Mouse (Mus musculus) midbrain, embryonic 14.5 days (tissue): ENCODE results near the gene Sdc1. TPM values are rescaled to one million over a fixed set of nuclear protein-coding genes. Genes with fewer than 3 reads are reported as not detected.

Experiments used
- ATAC-seq: fragments of 200-750 bp; cut with Nextera tagmentation; 2 replicates; pipeline ENCODE4 v1.8.0; 2017; ENCODE audit warnings: moderate number of reproducible peaks, moderate library complexity; ENCODE audit not compliant: low FRiP score, low TSS enrichment
- DNase-seq: peaks from one replicate; pipeline ENCODE4 v3.0.0-alpha.2; 2015
- H3K27ac ChIP-seq: fragments of 300-500 bp; sonication (generic); replicated peaks from 2 replicates; pipeline ENCODE4 v1.5.1; 2014; ENCODE audit warnings: mild to moderate bottlenecking, low read depth, low read length, moderate library complexity
- H3K27me3 ChIP-seq: fragments of 300-500 bp; sonication (generic); 2 replicates; pipeline ENCODE4 v1.6.1; 2014; ENCODE audit warnings: low read length, control low read depth, mixed read lengths; ENCODE audit not compliant: control insufficient read depth, insufficient read depth
- H3K36me3 ChIP-seq: fragments of 300-500 bp; sonication (generic); 2 replicates; pipeline ENCODE4 v1.6.1; 2014; ENCODE audit warnings: low read length, control low read depth; ENCODE audit not compliant: control insufficient read depth, insufficient read depth
- H3K4me1 ChIP-seq: fragments of 300-500 bp; sonication (generic); 2 replicates; pipeline ENCODE4 v1.6.1; 2014; ENCODE audit warnings: mild to moderate bottlenecking, antibody characterized with exemption, low read length, control low read depth; ENCODE audit not compliant: control insufficient read depth, insufficient read depth
- H3K4me2 ChIP-seq: fragments of 300-500 bp; sonication (generic); 2 replicates; pipeline ENCODE4 v1.6.1; 2014; ENCODE audit warnings: mild to moderate bottlenecking, low read length, moderate library complexity
- H3K4me3 ChIP-seq: fragments of 300-500 bp; sonication (generic); replicated peaks from 2 replicates; pipeline ENCODE4 v1.5.1; 2014; ENCODE audit warnings: low read depth, low read length
- H3K9ac ChIP-seq: fragments of 300-500 bp; sonication (generic); replicated peaks from 2 replicates; pipeline ENCODE4 v1.6.1; 2014; ENCODE audit warnings: mild to moderate bottlenecking, low read length, moderate library complexity
- H3K9me3 ChIP-seq: fragments of 300-500 bp; sonication (generic); 2 replicates; pipeline ENCODE4 v1.6.1; 2016; ENCODE audit warnings: low read length, control low read depth, mixed read lengths; ENCODE audit not compliant: control insufficient read depth
- WGBS: fragments of 180-500 bp; shearing (Covaris S2); extraction: QIAGEN DNeasy Blood & Tissue Kit; methylation state at CpG from one replicate; pipeline ENCODE4 v1.1.7; 2014; 5-methylcytosine and 5-hydroxymethylcytosine counted together
- polyA plus RNA-seq: library from polyadenylated mRNA; unstranded; fragments of >200 nt; fragmentation: Nextera tagmentation; extraction: Ambion mirVana; gene quantifications from 2 replicates; pipeline ENCODE4 v1.2.1, GENCODE M21; 2014

Sdc1 gene
- 12.2 and 19.2 TPM in 2 replicates for polyA plus RNA-seq

DNA sequence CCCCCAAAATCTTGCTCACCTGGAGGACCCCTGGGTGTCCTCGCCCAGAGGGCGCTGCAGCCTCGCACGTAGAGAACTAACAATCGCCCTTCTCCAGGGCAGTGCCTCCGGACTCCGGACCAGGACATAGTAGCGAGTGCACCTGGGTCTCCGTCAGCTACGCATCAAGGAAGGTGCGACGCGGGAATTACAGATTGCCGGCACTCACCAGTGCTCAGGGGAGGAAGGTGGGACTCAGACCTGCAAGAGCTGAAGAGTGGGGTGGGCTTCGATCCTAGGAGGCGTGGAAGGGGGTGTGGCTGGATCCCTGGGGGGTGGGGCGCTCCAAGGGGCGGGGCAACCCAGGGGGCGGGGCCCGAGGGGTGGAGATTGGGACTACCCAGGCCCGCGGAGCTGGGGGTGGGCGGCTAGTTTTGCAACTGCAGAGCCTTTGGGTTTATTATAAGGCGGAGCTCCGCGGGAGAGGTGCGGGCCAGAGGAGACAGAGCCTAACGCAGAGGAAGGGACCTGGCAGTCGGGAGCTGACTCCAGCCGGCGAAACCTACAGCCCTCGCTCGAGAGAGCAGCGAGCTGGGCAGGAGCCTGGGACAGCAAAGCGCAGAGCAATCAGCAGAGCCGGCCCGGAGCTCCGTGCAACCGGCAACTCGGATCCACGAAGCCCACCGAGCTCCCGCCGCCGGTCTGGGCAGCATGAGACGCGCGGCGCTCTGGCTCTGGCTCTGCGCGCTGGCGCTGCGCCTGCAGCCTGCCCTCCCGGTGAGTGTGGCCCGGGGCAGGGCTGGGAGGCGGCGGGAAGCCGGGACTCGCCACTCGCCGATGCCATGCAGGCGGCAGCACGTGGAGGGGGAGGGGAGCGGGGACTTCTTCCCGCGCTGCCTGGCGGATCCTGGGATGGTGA lies at the start of gene Sdc1:
Sdc1 (plus strand) TSS at position 378 of the 898 bp plus-strand sequence.
- ATAC-seq, result peak; percentile 81
- Histone ChIP-seq H3K4me2 (peak within 1 kb of the TSS; percentile 87), H3K9me3 (no peaks in the 10 kb centered on the region), H3K4me3 (peak within 1 kb of the TSS; percentile 67), H3K9ac (peak within 1 kb of the TSS; percentile 68), H3K27me3 (no peaks in the 10 kb centered on the region), H3K4me1 (peaks cover 10% of the 10 kb centered on the region), H3K27ac (peak within 1 kb of the TSS; percentile 73), H3K36me3 (no peaks in the 10 kb centered on the region)
- peak; percentile 84 for DNase-seq
- under 1% methylated on average over 67 of the region's 67 CpGs for WGBS

DNA sequence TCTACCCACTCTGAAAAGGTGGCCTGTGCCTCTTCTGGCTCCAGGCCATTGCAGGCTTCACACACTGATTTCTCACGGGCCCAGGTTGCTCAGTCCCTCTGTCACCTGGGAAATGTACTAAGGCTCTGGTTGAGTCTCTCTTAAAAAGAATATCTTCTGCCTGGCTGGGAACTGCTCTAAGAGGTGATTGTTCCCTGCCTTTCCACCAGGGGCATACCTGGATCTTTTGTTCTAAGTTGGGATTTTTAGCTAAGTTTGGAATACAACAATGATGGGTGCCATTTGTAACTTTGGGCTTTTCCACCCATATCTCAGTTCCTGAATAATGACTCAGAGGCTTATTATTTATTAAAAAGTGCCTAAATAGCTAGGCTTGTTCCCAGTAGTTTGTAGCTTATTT lies 44.2 kb upstream of the Sdc1 start:
- peaks cover 62% of the 10 kb centered on the region for H3K36me3 ChIP-seq
- DNase-seq, result no peak
- no peak for ATAC-seq
- no peaks in the 10 kb centered on the region for H3K9me3 ChIP-seq
- H3K27me3 ChIP-seq, result no peaks in the 10 kb centered on the region
- H3K9ac ChIP-seq, result no peak overlapping the region
- 75% methylated on average over 1 of the region's 1 CpGs for WGBS
- H3K4me1 ChIP-seq, result no peaks in the 10 kb centered on the region
- H3K4me2 ChIP-seq, result no peak overlapping the region
- no peak overlapping the region for H3K4me3 ChIP-seq
- H3K27ac ChIP-seq, result no peak overlapping the region

DNA sequence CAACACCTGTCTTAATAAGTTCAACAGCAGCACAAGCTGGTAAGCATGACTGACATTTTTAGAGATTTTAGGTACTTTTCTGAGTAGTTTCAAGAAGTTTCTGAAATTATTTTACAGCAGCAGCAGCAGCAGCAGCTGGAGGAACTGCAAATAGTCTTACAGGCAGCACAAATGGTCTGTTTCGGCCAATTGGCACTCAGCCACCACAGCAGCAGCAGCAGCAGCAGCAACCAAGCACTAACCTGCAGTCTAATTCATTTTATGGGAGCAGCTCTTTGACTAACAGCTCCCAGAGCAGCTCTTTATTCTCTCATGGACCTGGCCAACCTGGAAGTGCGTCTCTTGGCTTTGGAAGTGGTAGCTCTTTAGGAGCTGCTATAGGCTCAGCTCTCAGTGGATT lies 42.4 kb upstream of the Sdc1 start:
- no peaks in the 10 kb centered on the region for H3K27me3 ChIP-seq
- WGBS, result 93% methylated on average over 2 of the region's 2 CpGs
- no peak for ATAC-seq
- DNase-seq, result no peak
- H3K4me1 ChIP-seq, result no peaks in the 10 kb centered on the region
- H3K4me2 ChIP-seq, result no peak overlapping the region
- H3K9me3 ChIP-seq, result no peaks in the 10 kb centered on the region
- peaks cover 54% of the 10 kb centered on the region for H3K36me3 ChIP-seq
- no peak overlapping the region for H3K27ac ChIP-seq
- H3K4me3 ChIP-seq, result no peak overlapping the region
- no peak overlapping the region for H3K9ac ChIP-seq

DNA sequence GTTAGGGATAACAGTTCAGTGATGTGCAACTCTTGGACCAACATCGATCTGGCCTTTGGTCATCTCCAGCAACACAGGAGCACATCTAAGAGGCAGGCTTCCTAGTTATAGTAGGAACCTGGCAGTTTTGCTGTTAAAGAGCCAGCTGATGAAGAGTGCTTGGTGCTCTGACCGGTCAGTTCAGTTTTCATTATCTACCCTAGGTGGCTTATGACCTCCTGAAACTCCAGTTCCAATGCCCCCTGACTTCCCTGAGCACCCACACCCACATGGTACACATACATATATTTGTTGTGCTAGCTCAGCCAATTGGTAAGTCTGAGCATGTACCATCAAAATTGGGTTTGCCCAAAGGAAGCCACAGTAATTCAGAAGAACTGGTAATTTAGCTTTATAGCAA lies 17.5 kb upstream of the Sdc1 start:
- peaks cover 52% of the 10 kb centered on the region for H3K36me3 ChIP-seq
- 96% methylated on average over 2 of the region's 2 CpGs for WGBS
- ATAC-seq, result no peak

GRCm38 (mm10) chr12:8754116-8754515 lies 17.0 kb upstream of the Sdc1 start:
- DNase-seq, result no peak
- Histone ChIP-seq H3K27ac (no peak overlapping the region), H3K9me3 (peaks cover 7% of the 10 kb centered on the region), H3K9ac (no peak overlapping the region), H3K27me3 (no peaks in the 10 kb centered on the region), H3K36me3 (peaks cover 47% of the 10 kb centered on the region), H3K4me3 (no peak overlapping the region), H3K4me2 (no peak overlapping the region), H3K4me1 (no peaks in the 10 kb centered on the region)
- no peak for ATAC-seq
- WGBS, result 90% methylated on average over 4 of the region's 4 CpGs

More for the DNA sequence above, 17.5 kb upstream of the Sdc1 start:
- H3K9me3 ChIP-seq, result peaks cover 7% of the 10 kb centered on the region
- no peak overlapping the region for H3K4me2 ChIP-seq
- no peaks in the 10 kb centered on the region for H3K4me1 ChIP-seq
- no peaks in the 10 kb centered on the region for H3K27me3 ChIP-seq
- no peak overlapping the region for H3K9ac ChIP-seq
- no peak for DNase-seq
- H3K27ac ChIP-seq, result no peak overlapping the region
- no peak overlapping the region for H3K4me3 ChIP-seq

- Histone ChIP-seq H3K27me3 (no peaks in the 10 kb centered on the region), H3K4me2 (no peak overlapping the region), H3K9me3 (peaks cover 7% of the 10 kb centered on the region), H3K4me1 (no peaks in the 10 kb centered on the region), H3K4me3 (no peak overlapping the region), H3K27ac (no peak overlapping the region), H3K9ac (no peak overlapping the region), H3K36me3 (peaks cover 22% of the 10 kb centered on the region)
- ATAC-seq (no peak), DNase-seq (no peak)
- WGBS, result 94% methylated on average over 3 of the region's 3 CpGs
Observed at GRCm38 (mm10) chr12:8758029-8758428, 13.1 kb upstream of the Sdc1 start.

- ATAC-seq, result no peak
- H3K4me2 ChIP-seq, result no peak overlapping the region
- peaks cover 7% of the 10 kb centered on the region for H3K9me3 ChIP-seq
- peaks cover 12% of the 10 kb centered on the region for H3K36me3 ChIP-seq
- WGBS, result 81% methylated on average over 4 of the region's 4 CpGs
- H3K4me1 ChIP-seq, result no peaks in the 10 kb centered on the region
- H3K4me3 ChIP-seq, result no peak overlapping the region
- H3K27ac ChIP-seq, result no peak overlapping the region
- no peaks in the 10 kb centered on the region for H3K27me3 ChIP-seq
- DNase-seq, result no peak
- no peak overlapping the region for H3K9ac ChIP-seq
Observed at GRCm38 (mm10) chr12:8759115-8759514, 12.0 kb upstream of the Sdc1 start.

- Histone ChIP-seq H3K36me3 (0 out of 2 replicates have a peak, but pooled peaks cover 6% of the 10 kb centered on the region), H3K4me2 (no peak overlapping the region), H3K27me3 (no peaks in the 10 kb centered on the region), H3K4me3 (no peak overlapping the region), H3K9ac (no peak overlapping the region), H3K27ac (no peak overlapping the region), H3K4me1 (no peaks in the 10 kb centered on the region), H3K9me3 (peaks cover 7% of the 10 kb centered on the region)
- no peak for DNase-seq
- no peak for ATAC-seq
- whole genome bisulfite sequencing, result 57% methylated on average over 6 of the region's 6 CpGs
Observed at GRCm38 (mm10) chr12:8759779-8760178, 11.3 kb upstream of the Sdc1 start.

DNA sequence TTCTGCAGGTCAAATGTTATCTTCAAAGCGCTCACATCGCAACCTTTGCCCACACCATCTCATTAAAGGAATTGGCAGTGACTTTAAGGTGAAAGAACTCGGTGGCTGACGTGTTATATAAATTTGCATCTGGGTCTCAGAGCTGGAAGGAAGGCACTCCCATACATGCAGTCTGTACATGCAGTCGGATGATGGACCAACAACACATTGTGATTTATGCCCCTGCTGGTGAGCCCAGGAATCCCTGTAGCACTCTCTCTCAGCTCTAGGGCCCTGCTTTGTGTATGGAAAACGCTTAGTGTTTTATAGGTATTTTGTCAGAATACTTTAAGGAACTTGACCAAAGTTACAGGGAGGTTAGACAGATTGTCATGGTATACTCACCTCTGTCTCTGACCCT lies 10.6 kb upstream of the Sdc1 start:
- H3K9me3 ChIP-seq, result peaks cover 7% of the 10 kb centered on the region
- H3K36me3 ChIP-seq, result 0 out of 2 replicates have a peak, but pooled peaks cover under 1% of the 10 kb centered on the region
- DNase-seq (no peak), ATAC-seq (no peak)
- no peak overlapping the region for H3K4me3 ChIP-seq
- 87% methylated on average over 6 of the region's 6 CpGs for WGBS
- H3K27me3 ChIP-seq, result no peaks in the 10 kb centered on the region
- no peaks in the 10 kb centered on the region for H3K4me1 ChIP-seq
- no peak overlapping the region for H3K9ac ChIP-seq
- no peak overlapping the region for H3K4me2 ChIP-seq
- H3K27ac ChIP-seq, result no peak overlapping the region
